ENCODE assay signal across 15 mouse cellular contexts in genomic region chr8:94534612-94535011, GRCm38 (mm10). TPM values are rescaled to one million over a fixed set of nuclear protein-coding genes. Genes with fewer than 3 reads are reported as not detected.
DNase-seq lines count a peak whose midpoint lies in the region; ATAC-seq lines count a peak whose summit lies in the region.
"Had no signal": no experiment of that assay in that cellular context is flagged by ENCODE, and none has a peak within 500 bp of the region (broad histone marks: within the 10 kb centered on the region; RNA-seq: fewer than 3 reads in every experiment).

No protein-coding gene starts in this region.

- peaks cover 17% of the 10 kb centered on the region; the same call in 1 of the 2 replicates for H3K27me3 ChIP-seq in kidney, embryonic 16.5 days (ENCODE audit: insufficient read depth, low read length)
- H3K27me3 ChIP-seq in limb, embryonic 10.5 days (ENCODE audit: low read depth, poor library complexity, severe bottlenecking): peaks cover 71% of the 10 kb centered on the region
- H3K27me3 ChIP-seq: Patski had no signal

- DNase-seq in kidney, adult 11 months: peak; percentile 40
- peak; percentile 38 for DNase-seq in MN1 (ENCODE audit: low spot score)
- peak; percentile 25 for DNase-seq in adipocyte (ENCODE audit: low spot score)
- DNase-seq in kidney, postnatal 10 days: peak; percentile 74
- DNase-seq in limb, embryonic 10.5 days (ENCODE audit: low spot score): no peak
- DNase-seq: adrenal gland, postnatal 25 days; cerebellum, postnatal 36 days; layer of hippocampus, postnatal 36 days had no signal

- H3K4me1 ChIP-seq in kidney, embryonic 16.5 days (ENCODE audit: insufficient read depth, low read length): peaks cover 12% of the 10 kb centered on the region
- peaks cover 20% of the 10 kb centered on the region for H3K4me1 ChIP-seq in limb, embryonic 10.5 days

- WGBS in kidney, embryonic 16.5 days: 37% methylated on average over 4 of the region's 4 CpGs
- 29% methylated on average over 4 of the region's 4 CpGs for WGBS in limb, embryonic 10.5 days

- no peak overlapping the region for H3K4me2 ChIP-seq in kidney, embryonic 16.5 days (replicated peaks; ENCODE audit: low read depth, low read length)
- H3K4me2 ChIP-seq: embryonic facial prominence, embryonic 12.5 days had no signal

- no peaks in the 10 kb centered on the region for H3K9me3 ChIP-seq in kidney, embryonic 16.5 days (ENCODE audit: low read length)
- no peaks in the 10 kb centered on the region for H3K9me3 ChIP-seq in limb, embryonic 10.5 days (replicated peaks)
- H3K9me3 ChIP-seq: embryonic facial prominence, embryonic 12.5 days; limb, embryonic 13.5 days had no signal

- no peak for ATAC-seq in kidney, embryonic 16.5 days (ENCODE audit: low FRiP score, low TSS enrichment)
- ATAC-seq in inflammation-experienced regulatory T-cells, adult 6 months: no peak
- ATAC-seq: intestine, embryonic 16.5 days; lung, postnatal 0 days; Patski had no signal

- H3K27ac ChIP-seq in kidney, embryonic 16.5 days (ENCODE audit: low read length): no peak overlapping the region
- H3K27ac ChIP-seq in limb, embryonic 10.5 days: no peak overlapping the region
- H3K27ac ChIP-seq: embryonic facial prominence, embryonic 12.5 days; limb, embryonic 13.5 days had no signal

- H3K4me3 ChIP-seq in kidney, embryonic 16.5 days (ENCODE audit: low read length): no peak overlapping the region
- H3K4me3 ChIP-seq in limb, embryonic 10.5 days: no peak overlapping the region
- H3K4me3 ChIP-seq: embryonic facial prominence, embryonic 12.5 days had no signal

- no peak overlapping the region for H3K9ac ChIP-seq in kidney, embryonic 16.5 days (replicated peaks; ENCODE audit: low read length)
- H3K9ac ChIP-seq: embryonic facial prominence, embryonic 12.5 days; limb, embryonic 13.5 days had no signal

- no peaks in the 10 kb centered on the region for H3K36me3 ChIP-seq in kidney, embryonic 16.5 days (ENCODE audit: insufficient read depth, low read length)
- no peaks in the 10 kb centered on the region for H3K36me3 ChIP-seq in limb, embryonic 10.5 days
- H3K36me3 ChIP-seq: embryonic facial prominence, embryonic 12.5 days; limb, embryonic 13.5 days had no signal

RNA-seq across cellular contexts. Expression of gene Cpne2, which starts 1.8 kb away (rescaled TPM):
- 10.2 and 13.5 TPM in 2 replicates for polyA plus RNA-seq in kidney, embryonic 16.5 days (2015; fragmentation: Nextera tagmentation; extraction: Ambion mirVana)
- 5.8 and 6.6 TPM in 2 replicates for polyA plus RNA-seq in limb, embryonic 10.5 days (2016; fragmentation: Nextera tagmentation; extraction: Ambion mirVana)
- polyA plus RNA-seq in inflammation-experienced regulatory T-cells, adult 6 months (2017; shearing (Covaris generic)): 1 to 10 TPM in 1 of 3 experiments, under 1 TPM in 2; 0.37 to 2.4 (median 0.98) TPM
